Mouse (Mus musculus) urinary bladder, postnatal 4 days (tissue): ENCODE measurements around the gene Spn.
"Not testable (repeated sequence)": the region's sequence is repeated elsewhere in the genome, so short reads cannot be mapped to it uniquely, and the experiment has no call there.

ENCODE experiments used
- DNase-seq, 2 experiments: peaks; one replicate each; pipeline ENCODE4 v3.0.0; 2021 to 2022; ENCODE audit warnings: low spot score in 2 of 2

Gene Spn

GRCm38 (mm10) chr7:127137262-127138017, at the start of gene Spn:
Gene Spn (minus strand): TSS chr7:127137823.
- DNase-seq: no peak

- no peak for DNase-seq
Observed at GRCm38 (mm10) chr7:127187351-127187750, 49.7 kb upstream of the Spn start.

- no peak for DNase-seq
Observed at GRCm38 (mm10) chr7:127185601-127186000, 48.0 kb upstream of the Spn start.

- no peak for DNase-seq
Observed at GRCm38 (mm10) chr7:127184720-127185119, 47.1 kb upstream of the Spn start.

GRCm38 (mm10) chr7:127183828-127184227, 46.2 kb upstream of the Spn start:
- DNase-seq: no peak

- DNase-seq: no peak
Observed at GRCm38 (mm10) chr7:127183345-127183744, 45.7 kb upstream of the Spn start.

- DNase-seq: not testable (repeated sequence)
Observed at GRCm38 (mm10) chr7:127181724-127182123, 44.1 kb upstream of the Spn start.

- DNase-seq: no peak
Observed at GRCm38 (mm10) chr7:127180783-127181182, 43.2 kb upstream of the Spn start.

GRCm38 (mm10) chr7:127176937-127177336, 39.3 kb upstream of the Spn start:
- no peak for DNase-seq

- no peak for DNase-seq
Observed at GRCm38 (mm10) chr7:127166501-127166900, 28.9 kb upstream of the Spn start.

- DNase-seq: no peak
Observed at GRCm38 (mm10) chr7:127165607-127166493, 28.2 kb upstream of the Spn start.

GRCm38 (mm10) chr7:127164002-127164401, 26.4 kb upstream of the Spn start:
- no peak for DNase-seq

GRCm38 (mm10) chr7:127162546-127162945, 24.9 kb upstream of the Spn start:
- no peak for DNase-seq

- no peak for DNase-seq
Observed at GRCm38 (mm10) chr7:127157548-127157947, 19.9 kb upstream of the Spn start.

- no peak for DNase-seq
Observed at GRCm38 (mm10) chr7:127153477-127153876, 15.9 kb upstream of the Spn start.

- DNase-seq: no peak
Observed at GRCm38 (mm10) chr7:127152464-127152863, 14.8 kb upstream of the Spn start.

GRCm38 (mm10) chr7:127147901-127148300, 10.3 kb upstream of the Spn start:
- no peak for DNase-seq

- no peak for DNase-seq
Observed at GRCm38 (mm10) chr7:127146267-127146603, 8.6 kb upstream of the Spn start.

GRCm38 (mm10) chr7:127145387-127146266, 8.0 kb upstream of the Spn start:
- DNase-seq: no peak

GRCm38 (mm10) chr7:127144412-127144811, 6.8 kb upstream of the Spn start:
- DNase-seq: no peak

GRCm38 (mm10) chr7:127142666-127143065, 5.0 kb upstream of the Spn start:
- DNase-seq: no peak

- no peak for DNase-seq
Observed at GRCm38 (mm10) chr7:127142214-127142613, 4.6 kb upstream of the Spn start.
